Mouse (Mus musculus) left cerebral cortex, postnatal 10 days (tissue): ENCODE measurements around the gene Clmn. TPM values are rescaled to one million over a fixed set of nuclear protein-coding genes. Genes with fewer than 3 reads are reported as not detected.

Source experiments
- DNase-seq, 2 experiments: peaks; one replicate each; pipeline ENCODE4 v3.0.0; 2021 to 2022; ENCODE audit warnings: low spot score in 2 of 2, mixed read lengths in 1 of 2; ENCODE audit errors: extremely low spot score in 1 of 2
- intact Hi-C: fragments of 180-260 bp; cut with DNase I; formaldehyde crosslinking; loops from one replicate; pipeline ENCODE4 v1.15.1; 2025
- total RNA-seq, 2 experiments: library from RNA; stranded (reverse); gene quantifications; 2 replicates each; pipeline ENCODE4 v1.2.3; 2021

The Clmn gene
- total RNA-seq, 2 experiments from 2014 or later, result 18.1 to 24.5 TPM

GRCm38 (mm10) chr12:104882061-104882460 lies 17.2 kb upstream of the Clmn start:
- intact Hi-C loops, result no loop called here
- no peak for DNase-seq

DNA sequence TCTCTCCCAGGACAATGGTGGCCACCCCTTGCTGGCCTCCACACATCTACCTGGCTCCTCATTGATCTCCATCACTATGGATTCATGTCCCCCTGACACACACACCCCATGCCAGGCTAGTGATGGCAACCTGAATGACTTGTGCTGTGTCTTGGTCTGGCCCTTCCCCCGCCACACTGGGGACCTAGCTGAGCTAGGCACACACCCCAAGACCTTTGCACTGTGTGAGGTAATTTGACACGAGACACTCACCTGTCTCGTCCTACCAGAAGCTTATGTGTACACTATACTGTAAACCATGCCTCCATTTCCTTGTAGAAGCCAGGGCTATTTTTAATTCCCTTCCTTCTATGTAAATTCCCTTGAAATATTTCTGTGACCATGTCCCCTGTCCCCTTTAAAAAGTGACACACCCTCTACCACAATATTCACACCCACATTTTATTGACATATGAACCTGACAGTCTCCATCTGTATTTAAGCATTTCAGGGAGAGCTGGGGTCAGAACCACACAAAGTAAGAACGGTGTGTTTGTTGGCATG lies 16.7 kb upstream of the Clmn start:
- intact Hi-C loops, result no loop called here
- DNase-seq, result no peak

- intact Hi-C loops, result no loop called here
- no peak for DNase-seq
Measured at GRCm38 (mm10) chr12:104880367-104880766, 15.5 kb upstream of the Clmn start.

- intact Hi-C loops, result no loop called here
Measured at GRCm38 (mm10) chr12:104879577-104879989, 14.7 kb upstream of the Clmn start.

DNA sequence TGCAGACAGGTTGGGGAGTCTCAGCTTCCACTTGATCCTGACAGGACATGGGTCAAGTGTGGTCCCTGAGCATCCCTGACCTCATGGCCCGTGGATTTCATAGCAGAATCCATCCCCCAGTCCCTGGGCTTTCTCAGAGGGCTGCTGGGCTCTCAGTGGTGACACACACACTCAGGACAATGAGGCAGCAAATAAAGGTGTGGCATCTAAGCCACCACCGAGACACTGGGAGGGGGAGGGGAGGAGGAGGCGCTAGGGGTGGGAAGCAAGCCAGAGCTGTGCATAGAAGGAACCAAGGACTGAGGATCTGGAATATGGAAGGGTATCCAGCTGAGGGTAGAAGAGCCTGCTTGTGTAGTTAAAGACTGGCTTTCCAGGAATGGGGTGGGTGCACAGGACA lies 11.2 kb upstream of the Clmn start:
- DNase-seq, result no peak
- intact Hi-C loops, result no loop called here

More at GRCm38 (mm10) chr12:104879577-104879989, 14.7 kb upstream of the Clmn start:
- no peak for DNase-seq

DNA sequence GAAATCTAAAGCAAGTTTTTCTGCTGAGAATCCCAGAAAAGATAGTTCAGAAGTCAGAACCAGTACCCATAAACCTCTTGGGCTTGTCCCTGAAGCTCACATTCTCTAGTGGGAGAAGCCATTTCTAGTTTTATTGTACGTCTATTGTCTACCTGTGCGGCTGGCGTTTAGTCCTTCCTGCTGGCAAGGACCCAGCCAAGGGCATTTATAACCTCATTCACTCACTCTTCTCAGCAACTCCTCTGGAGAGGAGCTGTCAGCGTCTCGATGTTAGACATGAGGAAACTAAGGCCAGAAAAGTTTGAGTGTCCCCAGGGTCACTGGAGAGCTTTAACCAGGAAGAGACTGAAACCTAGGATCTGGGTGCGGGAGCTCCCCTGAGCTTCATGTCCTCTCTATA lies 7.1 kb upstream of the Clmn start:
- intact Hi-C loops, result no loop called here
- DNase-seq, result no peak

DNA sequence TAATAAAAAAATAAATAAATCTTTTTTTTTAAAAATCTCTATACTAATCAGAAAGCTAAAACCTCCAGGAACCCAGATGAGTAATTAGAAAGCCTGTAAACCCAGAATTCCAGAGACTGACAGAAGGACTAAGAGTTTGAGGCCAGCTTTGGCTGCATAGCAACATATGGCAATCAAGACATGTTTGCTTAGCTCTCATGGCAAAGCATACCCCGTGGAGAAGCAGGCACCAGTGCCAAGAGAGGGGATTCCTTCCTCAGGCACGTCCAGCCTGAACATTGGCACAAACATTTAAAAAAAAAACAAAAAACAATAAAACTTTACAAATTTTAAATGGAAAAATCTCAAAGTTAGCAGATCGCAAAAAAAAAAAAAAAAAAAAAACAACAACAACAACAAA lies 4.9 kb upstream of the Clmn start:
- DNase-seq, result no peak
- intact Hi-C loops, result no loop called here

DNA sequence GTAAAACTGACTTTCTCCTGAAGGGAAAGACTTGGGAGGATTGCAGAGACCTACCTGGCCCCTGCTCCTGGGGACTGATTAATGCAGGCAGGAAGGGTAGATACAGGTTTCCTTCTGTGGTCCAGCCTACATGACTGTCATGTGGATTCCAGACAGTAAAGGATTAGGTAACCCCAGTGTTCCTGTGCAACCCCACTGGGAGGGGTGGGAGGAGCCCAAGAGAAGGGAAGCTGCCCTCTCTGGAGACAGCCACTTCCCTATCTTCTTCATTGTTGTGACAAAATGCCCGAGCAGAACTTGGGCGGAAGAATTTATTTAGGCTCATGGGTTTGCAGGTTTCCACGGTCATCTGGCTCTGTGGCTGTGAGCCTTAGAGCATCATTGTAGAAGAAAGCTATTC lies 3.6 kb upstream of the Clmn start:
- intact Hi-C loops, result no loop called here
- no peak for DNase-seq

DNA sequence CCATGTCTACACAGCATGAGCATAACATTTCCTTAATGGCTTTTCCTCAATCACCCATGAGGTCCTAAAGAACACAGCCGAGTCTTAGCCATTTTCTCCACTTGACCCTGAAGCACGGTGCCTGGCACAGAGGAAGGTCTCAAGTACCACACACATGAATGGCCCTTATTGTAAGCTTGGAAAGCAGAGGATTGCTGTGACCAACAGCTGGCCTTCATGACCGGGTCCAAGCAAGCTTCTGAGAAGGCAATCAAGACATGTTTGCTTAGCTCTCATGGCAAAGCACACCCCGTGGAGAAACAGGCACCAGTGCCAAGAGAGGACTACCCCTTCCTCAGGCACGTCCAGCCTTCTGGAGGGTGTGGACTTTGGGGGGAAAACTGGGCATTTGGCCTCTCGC lies 3.0 kb upstream of the Clmn start:
- intact Hi-C loops, result no loop called here

DNA sequence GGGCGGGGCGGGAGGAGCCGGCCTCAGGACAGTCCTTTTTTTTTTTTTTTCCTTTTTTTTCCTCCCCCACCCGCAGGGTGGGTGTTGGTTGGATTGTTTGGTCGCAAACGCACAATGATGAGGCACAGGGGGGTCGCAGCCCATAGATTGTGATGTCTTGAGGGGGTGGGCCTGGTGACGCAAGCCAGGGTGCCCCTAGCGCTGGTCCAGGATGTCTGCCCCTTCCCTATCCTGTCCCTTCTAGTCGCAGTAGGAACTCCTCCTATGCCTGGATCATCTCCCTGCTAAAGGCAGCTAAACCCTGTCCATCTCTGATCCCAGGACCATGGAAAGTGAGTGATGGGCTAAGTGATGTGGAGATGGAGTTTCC lies 275 bp upstream of the Clmn start:
- intact Hi-C loops, result no loop called here
- no peak for DNase-seq

More for the DNA sequence above, 3.0 kb upstream of the Clmn start:
- DNase-seq, result no peak

GRCm38 (mm10) chr12:104863653-104864052 lies 1.2 kb downstream of the Clmn start:
- no peak for DNase-seq
- intact Hi-C loops, result no loop called here

DNA sequence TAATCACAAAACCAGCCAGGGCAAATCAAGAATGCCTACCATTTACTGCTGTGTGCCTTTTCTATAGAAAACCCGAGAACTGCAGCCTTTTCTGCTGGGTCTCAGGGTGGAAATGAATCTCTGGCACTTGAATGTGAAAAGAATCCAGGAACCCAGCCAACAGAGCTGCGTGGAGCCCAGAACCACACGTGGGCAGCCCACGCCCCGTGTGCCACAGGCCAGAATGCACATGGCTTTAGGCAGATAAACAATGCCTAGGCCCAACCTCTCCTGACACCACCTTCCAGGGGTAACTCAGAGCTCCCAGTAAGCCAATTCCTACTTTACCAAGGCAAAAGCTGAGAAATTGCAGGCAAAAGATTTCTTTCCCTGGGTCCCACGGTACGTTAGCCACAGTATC lies 5.7 kb downstream of the Clmn start:
- peak; percentile 38 to 64 for DNase-seq
- intact Hi-C loops, result no loop called here

DNA sequence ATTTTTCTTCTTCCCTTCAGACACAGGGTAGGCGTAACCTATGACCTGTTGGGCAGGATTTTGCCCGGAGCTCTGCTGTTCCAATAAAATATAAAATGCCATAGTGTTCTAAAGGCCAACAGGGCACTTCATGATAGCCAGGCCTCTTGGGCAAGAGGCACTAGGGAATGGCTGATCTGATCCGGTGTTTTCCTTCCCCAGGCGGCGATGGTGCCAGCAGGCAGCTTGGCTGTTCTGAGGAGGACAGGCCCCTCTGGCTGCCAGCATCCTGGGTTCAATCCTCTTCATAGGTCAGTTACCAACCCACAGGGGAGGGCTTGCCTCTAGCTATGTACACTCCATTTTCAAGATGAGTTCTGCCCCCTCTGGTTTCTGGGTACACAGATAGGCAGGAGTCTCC lies 6.1 kb downstream of the Clmn start:
- intact Hi-C loops, result no loop called here
- no peak for DNase-seq

GRCm38 (mm10) chr12:104857614-104858013 lies 7.3 kb downstream of the Clmn start:
- intact Hi-C loops, result no loop called here
- DNase-seq, result no peak

DNA sequence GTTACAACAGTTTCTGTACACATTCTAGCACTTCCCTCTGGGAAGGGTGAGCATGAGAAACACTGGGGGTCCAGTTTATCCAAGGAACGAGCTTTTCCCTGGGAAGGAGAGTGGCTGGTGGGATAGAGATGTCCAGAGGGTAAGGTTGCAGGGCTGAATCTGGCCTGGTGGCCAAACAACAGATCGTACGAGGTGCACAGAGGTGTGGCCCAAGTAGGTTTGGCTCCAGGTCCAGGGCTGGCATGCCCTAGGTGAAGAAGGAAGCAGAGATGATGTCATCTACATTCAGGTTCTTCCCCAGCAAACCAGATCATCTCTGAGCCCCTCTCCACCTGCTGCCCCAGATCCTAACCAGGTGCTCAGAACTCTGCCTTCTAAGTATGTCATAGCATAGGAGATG lies 8.3 kb downstream of the Clmn start:
- no peak for DNase-seq
- intact Hi-C loops, result no loop called here

GRCm38 (mm10) chr12:104855548-104855947 lies 9.3 kb downstream of the Clmn start:
- intact Hi-C loops, result no loop called here

DNA sequence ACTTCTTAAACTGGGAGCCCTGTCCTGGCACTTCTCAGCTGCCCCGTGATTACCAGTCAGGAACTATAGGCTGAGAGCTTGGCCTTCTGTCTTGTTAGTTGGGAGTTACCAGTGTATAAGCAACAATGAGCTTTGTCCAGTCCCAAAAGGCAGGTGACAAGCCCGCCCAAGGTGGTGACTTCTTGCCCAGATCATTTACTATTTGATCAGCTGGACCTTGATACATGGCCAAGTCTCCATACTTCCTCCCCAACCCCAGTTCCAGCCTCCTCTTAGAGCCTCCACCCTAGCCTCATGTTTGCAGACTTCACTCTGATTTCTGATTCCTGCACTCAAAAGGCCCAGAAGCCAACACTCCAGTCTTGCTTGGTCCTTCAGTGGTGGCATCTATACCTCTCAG lies 10.1 kb downstream of the Clmn start:
- intact Hi-C loops, result no loop called here

More at GRCm38 (mm10) chr12:104855548-104855947, 9.3 kb downstream of the Clmn start:
- no peak for DNase-seq

DNA sequence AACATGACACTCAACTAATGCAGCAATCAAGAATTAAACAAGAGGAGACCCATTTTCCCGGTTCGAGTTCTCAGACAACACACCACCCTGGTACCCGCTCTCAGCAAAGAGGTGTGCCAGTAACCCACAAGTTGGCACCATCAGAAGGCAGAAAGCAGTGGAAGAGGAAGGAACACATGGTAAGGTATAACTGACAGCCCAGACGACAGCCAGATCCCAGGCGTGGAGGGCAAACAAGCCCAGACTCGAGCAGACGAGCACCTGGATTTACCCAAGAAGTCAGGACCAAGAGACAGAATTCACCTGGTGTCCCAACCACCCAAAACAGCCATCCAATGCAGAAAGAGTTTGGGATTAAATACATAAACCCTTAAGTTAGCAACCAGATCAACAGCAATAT lies 11.5 kb downstream of the Clmn start:
- intact Hi-C loops, result no loop called here
- no peak for DNase-seq

More for the DNA sequence above, 10.1 kb downstream of the Clmn start:
- DNase-seq, result no peak

DNA sequence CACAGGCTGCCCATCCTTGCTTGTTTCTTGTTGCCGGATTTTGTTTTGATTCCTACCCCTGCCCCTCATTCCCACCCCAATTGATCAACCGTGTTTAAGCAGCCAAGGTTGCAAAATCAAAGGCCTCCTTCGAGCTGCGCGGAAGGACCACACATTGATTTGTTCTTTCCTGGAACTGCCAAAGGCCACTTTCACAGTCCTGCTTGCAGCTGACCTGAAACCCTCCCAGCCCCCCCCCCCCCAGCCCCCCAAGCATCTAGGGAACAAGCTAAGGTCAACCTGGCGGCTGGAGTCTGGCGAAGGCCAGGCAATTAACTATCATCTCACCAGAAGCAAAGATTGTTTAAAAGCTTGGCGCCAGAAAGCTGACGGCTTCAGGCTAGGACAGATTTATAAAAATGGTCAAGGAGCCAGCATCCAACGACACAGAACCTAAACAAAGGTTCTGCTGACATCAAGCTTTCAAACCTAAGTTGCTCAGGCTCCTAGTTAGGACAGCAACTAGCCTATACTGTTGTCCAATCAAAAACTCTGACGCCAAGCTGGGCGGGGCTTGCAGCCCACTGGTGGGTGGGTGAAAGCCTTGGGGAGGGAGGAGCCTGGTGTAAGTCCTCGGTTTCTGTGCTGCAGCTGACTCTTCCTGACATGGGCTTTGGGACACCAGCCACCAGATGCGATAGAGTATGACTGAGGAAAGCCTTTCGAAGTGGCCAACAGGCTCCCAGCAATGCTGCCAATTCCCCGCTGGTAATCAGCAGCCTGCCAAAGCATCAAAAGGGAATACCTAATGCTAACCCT lies 13.0 kb downstream of the Clmn start:
- intact Hi-C loops, result no loop called here
- DNase-seq, result peak in 1 of 2 experiments; percentile 65

- DNase-seq, result no peak
- intact Hi-C loops, result no loop called here
Measured at GRCm38 (mm10) chr12:104850119-104850518, 14.8 kb downstream of the Clmn start.

- intact Hi-C loops, result no loop called here
- no peak for DNase-seq
Measured at GRCm38 (mm10) chr12:104848667-104849066, 16.2 kb downstream of the Clmn start.
